Mouse (Mus musculus): Measurements from ENCODE around the gene Apol11a. TPM values are rescaled to one million over a fixed set of nuclear protein-coding genes. Genes with fewer than 3 reads are reported as not detected.
"Not testable (repeated sequence)": the region's sequence is repeated elsewhere in the genome, so short reads cannot be mapped to it uniquely, and the experiment has no call there.

The Apol11a gene
- total RNA-seq (2021), result not detected
- long read RNA-seq, experiment 1, result 0 reads
- long read RNA-seq, experiment 2, result 0 reads

DNA sequence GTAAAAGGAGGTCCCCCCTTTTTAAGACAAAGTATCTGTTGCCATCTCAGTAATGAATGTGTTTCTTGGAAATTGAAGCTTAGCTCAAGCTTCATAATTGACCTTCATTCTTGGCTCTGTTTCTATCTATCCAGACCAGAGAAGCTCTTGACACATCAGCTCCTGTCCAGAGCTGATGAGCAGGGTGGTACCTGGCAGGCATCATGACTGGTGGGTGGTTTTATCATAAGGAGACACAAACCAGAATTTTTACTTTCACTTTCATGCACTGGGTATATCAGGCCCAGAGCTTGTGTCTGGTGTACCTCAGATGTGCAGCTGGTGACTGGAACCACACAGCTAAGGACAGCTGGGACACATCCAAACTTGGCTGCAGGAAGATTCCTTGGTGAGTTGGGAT is at the start of gene Apol11a:
Apol11a (plus strand) TSS at position 306 of the 400 bp plus-strand sequence.
- intact Hi-C loops (cut with DNase I), result not testable (repeated sequence)

DNA sequence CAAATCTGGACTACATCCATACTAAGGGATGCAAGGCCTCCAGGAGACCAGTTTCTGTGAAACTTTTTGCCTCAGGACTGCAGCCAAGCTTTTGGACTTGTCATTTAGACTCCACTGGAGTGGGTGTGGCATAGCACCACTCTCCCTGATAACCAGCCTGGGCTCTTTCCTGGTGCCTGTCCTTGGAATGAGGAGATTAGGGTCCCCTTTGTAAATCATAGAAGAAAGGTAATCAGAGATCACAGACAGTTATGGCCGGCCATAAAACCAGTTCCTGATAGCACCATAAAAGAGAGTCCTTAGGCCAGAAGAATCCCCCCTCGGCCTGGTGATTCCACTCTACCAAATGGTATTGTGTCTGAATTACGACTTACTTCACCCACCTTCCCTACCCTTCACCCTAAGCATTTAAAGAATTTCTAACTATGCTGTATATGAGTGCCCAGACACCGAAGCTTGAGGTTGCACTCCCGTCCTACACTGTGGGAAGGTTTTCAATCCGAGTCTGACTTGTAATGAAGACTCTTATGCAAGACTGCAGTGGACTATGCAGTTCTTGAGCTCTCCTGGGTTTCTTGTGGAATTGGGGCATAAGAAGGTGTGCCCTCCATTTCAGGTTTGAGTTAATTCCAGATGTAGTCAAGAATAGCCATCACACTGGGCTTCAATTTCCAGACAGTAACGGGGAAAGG is 33.2 kb upstream of the Apol11a start:
- intact Hi-C loops (cut with DNase I); DNase-seq (ENCODE audit: low spot score in 2 of 2): not testable (repeated sequence)

More for the DNA sequence above, at the start of gene Apol11a:
- DNase-seq (ENCODE audit: low spot score in 2 of 2), result not testable (repeated sequence)

DNA sequence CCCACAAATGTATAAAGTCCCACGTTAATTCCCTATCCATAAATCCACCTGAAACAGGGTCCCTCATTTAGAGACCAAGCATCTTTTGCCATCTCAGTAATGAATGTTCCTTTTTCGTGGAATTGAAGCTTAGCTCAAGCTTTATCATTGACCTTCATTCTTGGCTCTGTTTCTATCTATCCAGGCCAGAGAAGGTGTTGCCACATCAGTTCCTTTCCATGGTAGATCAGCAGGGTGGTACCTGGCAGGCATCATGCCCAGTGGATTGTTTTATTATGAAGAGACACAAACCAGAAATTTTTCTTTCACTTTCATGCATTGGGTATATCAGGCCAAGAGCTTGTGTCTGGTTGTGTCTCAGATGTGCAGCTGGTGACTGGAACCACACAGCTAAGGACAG is 31.4 kb upstream of the Apol11a start, which contains the start of gene Apol10a:
Apol10a (plus strand) TSS at position 355 of the 400 bp plus-strand sequence.
- intact Hi-C loops (cut with DNase I); DNase-seq (ENCODE audit: low spot score in 2 of 2): not testable (repeated sequence)

DNA sequence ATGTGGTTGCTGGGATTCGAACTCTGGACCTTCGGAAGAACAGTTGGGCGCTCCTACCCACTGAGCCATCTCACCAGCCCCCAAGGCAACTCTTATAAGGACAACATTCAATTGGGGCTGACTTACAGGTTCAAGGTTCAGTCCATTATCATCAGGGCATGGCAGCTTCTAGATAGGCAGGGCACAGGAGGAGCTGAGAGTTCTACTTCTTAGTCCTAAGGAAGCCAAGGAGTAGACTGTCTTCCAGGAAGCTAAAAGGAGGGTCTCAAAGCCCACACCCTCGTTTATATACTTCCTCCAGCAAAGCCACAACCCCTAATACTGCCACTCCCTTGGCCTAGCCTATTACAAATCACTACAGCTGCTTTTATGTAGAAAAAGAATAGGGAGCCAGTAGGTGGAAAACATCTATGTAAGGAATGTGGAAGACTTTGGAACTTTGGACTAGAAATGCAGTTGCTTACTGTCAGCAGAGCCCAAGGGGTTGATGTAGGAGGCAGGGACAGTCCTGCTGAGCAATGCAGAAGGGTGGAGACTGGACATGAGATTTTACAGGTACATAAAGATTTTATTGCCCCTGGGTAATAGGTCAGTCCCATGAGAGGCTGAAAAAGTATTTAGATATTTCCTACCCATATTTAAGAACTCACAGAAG is 25.8 kb upstream of the Apol11a start:
- intact Hi-C loops (cut with DNase I), result no loop called here
- DNase-seq (ENCODE audit: low spot score in 2 of 2), result no peak

GRCm38 (mm10) chr15:77493181-77493580 is 14.9 kb upstream of the Apol11a start:
- intact Hi-C loops (cut with DNase I); DNase-seq (ENCODE audit: low spot score in 2 of 2): not testable (repeated sequence)

DNA sequence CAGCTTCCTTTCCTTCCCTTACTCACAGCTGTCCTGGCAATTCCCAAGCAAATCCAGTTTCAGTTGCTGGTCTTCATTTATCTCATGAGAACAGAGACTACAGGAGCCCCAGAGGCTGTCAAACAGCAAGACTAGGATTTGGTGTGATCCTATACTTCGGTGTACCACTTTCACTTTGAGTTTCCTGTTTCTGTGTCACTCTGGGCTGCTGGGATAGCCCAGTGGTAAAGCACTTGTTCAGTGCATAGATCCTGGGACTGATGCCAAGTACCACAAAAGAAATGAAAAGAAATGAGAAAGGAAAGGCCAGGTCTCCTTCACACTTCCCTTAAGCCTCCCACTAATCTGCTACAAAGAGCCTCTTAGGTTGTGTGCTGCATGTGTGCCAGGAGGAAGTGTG is 13.4 kb upstream of the Apol11a start:
- DNase-seq (ENCODE audit: low spot score in 2 of 2); intact Hi-C loops (cut with DNase I): not testable (repeated sequence)

DNA sequence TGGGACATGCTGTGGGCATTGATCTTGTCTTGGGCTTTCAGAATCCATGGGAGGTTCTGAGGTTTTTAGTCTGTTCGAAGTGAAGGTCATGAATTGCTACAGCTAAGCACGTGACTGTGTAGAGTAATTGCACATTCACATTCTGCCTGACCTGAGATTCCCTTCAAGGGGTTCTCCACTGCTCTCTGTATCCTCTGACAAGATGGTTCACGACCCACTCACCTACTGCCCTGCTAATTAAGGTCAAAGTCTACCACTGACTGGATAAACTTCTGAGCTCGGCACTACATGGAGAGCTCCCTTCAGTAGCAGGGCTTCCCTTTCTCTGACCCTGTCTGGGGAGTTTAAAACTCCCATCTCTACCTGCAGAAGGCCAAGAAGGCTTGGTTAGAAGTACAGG is 12.5 kb downstream of the Apol11a start:
- DNase-seq (ENCODE audit: low spot score in 2 of 2), result not testable (repeated sequence)
- intact Hi-C loops (cut with DNase I), result loop anchor here (2.0 kb wide), 1 partner anchor 110 kb away; no protein-coding TSS in a partner anchor

GRCm38 (mm10) chr15:77523186-77523843 is 15.2 kb downstream of the Apol11a start:
- DNase-seq (ENCODE audit: low spot score in 2 of 2), result peak; percentile 37 to 51

GRCm38 (mm10) chr15:77533216-77533615 is 25.1 kb downstream of the Apol11a start, which contains the start of gene Apol7c:
Gene Apol7c, minus strand, starts transcription at chr15:77533316.
- intact Hi-C loops (cut with DNase I), result loop anchor here (10.0 kb wide), 1 partner anchor 82 kb away; no protein-coding TSS in a partner anchor
- no peak for DNase-seq (ENCODE audit: low spot score in 2 of 2)

More at GRCm38 (mm10) chr15:77523186-77523843, 15.2 kb downstream of the Apol11a start:
- intact Hi-C loops (cut with DNase I), result not testable (repeated sequence)

DNA sequence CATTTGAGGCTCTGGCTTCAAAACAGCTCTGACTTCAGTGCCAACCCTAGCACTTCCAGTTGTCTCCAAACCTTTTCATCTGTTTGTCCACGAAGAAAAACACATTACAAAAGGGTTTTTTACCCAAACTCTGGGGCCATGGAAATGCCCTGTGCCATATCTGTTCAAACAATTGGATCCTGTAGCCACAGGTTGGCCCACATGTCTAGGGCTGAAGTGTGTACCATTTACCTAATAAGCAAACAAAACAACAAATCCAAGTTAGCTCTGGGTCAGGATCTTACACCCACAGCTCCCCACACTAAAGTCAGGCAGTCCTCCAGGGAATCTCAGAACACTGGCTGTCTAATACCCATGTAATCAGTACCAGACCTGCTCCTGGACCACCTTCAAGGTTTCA is 31.1 kb downstream of the Apol11a start:
- DNase-seq (ENCODE audit: low spot score in 2 of 2), result not testable (repeated sequence)
- intact Hi-C loops (cut with DNase I), result loop anchor here (10.0 kb wide), 1 partner anchor 76 kb away; no protein-coding TSS in a partner anchor

- DNase-seq (ENCODE audit: low spot score in 2 of 2), result no peak
- intact Hi-C loops (cut with DNase I), result no loop called here
Measured at GRCm38 (mm10) chr15:77561792-77562191, 53.7 kb downstream of the Apol11a start, which contains the start of gene 1700025B11Rik. Gene 1700025B11Rik, minus strand, starts transcription at chr15:77561892.

DNA sequence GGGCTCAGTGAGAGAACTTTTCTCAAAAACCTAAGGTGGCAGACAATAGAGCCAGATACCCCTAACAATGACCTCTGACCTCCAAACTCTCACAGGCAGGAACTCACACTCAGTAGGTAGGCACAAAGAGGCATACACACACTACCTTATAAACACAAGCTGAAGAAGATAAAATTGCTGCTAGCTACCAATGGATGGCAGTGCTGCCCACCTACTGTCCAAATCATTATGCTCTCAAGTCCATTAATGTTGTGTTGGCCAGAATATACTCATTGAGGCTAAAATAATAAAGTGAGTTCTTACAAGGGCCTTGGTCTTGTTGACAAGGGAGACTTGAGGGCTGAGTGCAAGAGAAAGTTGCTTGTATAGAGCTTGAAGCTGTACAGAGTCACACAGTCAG is 55.1 kb downstream of the Apol11a start:
- DNase-seq (ENCODE audit: low spot score in 2 of 2), result no peak
- intact Hi-C loops (cut with DNase I), result no loop called here

Other genes with a start within 250 kb of the Apol11a start
- 100 to 1,000 TPM; 237 to 248 TPM for gene Rbfox2, start 201.3 kb upstream of the Apol11a start, total RNA-seq (2021)
- under 1 TPM; 0.48 to 0.68 TPM for gene Apol7a, start 109.2 kb upstream of the Apol11a start, total RNA-seq (2021)
- under 1 TPM in 1 of 2 experiments, not detected in 1; 0.23 TPM for gene Apol9a, start 97.1 kb upstream of the Apol11a start, total RNA-seq (2021)
- under 1 TPM in 1 of 2 experiments, not detected in 1; 0.33 TPM for gene Apol7b, start 60.8 kb upstream of the Apol11a start, total RNA-seq (2021)
- gene Apol10a, start 31.2 kb upstream of the Apol11a start, total RNA-seq (2021), result not detected
- gene Apol7c, start 25.0 kb downstream of the Apol11a start, total RNA-seq (2021), result not detected
- gene 1700025B11Rik, start 53.6 kb downstream of the Apol11a start, total RNA-seq (2021), result not detected
- gene Apol10b, start 87.9 kb downstream of the Apol11a start, total RNA-seq (2021), result not detected
- not detected for gene Gm36245, start 91.0 kb downstream of the Apol11a start, total RNA-seq (2021)
- not detected for gene Apol11b, start 135.0 kb downstream of the Apol11a start, total RNA-seq (2021)
- gene Apol7e, start 190.6 kb downstream of the Apol11a start, total RNA-seq (2021), result under 1 TPM; 0.30 to 0.31 TPM
- gene Apol9b, start 220.8 kb downstream of the Apol11a start, total RNA-seq (2021), result under 1 TPM in 1 of 2 experiments, not detected in 1; 0.37 TPM
- gene Apol8, start 248.7 kb downstream of the Apol11a start, total RNA-seq (2021), result 1 to 10 TPM; 1.3 to 3.2 TPM